Mouse (Mus musculus) layer of hippocampus, adult 11-12 months (tissue): ENCODE measurements around the gene BC003965.
"Not testable (repeated sequence)": the region's sequence is repeated elsewhere in the genome, so short reads cannot be mapped to it uniquely, and the experiment has no call there.

Source experiments
- DNase-seq: peaks from one replicate; pipeline ENCODE4 v3.0.0; 2022; ENCODE audit warnings: low spot score

The BC003965 gene

DNA sequence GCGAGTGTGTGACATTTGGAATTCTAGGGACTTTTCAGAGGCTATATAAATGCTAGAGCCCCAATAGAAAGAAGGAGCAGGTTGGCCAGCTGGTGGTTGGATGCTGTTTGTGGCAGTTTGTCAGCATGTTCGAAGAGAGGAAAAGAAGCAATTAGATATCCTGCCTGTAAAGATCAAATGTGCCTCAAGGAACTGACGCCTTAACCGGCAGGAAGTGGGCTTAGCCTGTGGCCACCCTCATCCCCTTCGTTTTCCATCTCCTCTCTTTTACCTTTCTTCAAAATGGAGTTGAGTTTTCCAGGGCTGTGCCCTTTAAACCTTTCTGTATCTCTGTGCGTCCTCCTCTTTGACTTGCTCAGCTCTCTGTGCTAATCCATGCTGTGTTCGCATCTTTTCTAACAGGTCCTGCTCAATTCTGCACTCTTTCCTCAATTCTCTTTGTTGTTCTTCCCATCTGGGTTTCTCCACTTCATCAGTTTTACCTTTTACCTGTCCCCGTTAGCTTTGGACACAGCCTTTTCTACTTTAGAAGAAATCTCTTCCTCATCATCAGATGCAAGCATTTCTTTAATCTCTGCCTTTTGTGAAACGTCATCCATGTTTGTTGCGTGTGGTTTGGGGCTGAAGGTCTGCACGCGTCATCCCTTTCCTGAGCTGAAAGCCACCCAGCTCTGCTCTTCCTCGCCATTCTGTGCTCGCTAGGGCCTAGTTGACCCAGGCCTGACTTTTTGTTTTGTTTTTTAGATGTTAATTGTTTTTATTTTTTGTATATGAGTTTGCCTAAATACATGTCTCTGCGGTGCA lies 35.3 kb downstream of the BC003965 start:
- no peak for DNase-seq

DNA sequence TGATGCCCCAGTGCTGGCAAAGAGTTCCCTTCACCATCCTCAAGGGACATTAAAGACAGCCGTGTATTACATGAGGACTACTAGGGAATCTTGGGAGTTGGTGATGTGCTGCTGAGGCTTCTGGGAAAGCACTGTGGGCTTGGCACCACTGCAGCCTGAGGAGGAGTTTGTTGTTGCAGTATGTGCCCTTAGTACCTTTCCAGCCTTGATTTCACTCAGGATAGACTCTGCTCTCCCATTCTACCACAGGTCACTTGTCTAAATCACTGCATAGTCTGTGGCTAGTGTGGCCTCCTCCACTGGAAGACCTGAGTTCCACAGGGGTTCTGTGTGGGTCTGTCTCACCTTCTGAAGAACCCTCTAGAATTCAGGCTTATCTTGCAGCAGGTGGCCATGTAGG lies 36.4 kb downstream of the BC003965 start:
- DNase-seq: no peak

DNA sequence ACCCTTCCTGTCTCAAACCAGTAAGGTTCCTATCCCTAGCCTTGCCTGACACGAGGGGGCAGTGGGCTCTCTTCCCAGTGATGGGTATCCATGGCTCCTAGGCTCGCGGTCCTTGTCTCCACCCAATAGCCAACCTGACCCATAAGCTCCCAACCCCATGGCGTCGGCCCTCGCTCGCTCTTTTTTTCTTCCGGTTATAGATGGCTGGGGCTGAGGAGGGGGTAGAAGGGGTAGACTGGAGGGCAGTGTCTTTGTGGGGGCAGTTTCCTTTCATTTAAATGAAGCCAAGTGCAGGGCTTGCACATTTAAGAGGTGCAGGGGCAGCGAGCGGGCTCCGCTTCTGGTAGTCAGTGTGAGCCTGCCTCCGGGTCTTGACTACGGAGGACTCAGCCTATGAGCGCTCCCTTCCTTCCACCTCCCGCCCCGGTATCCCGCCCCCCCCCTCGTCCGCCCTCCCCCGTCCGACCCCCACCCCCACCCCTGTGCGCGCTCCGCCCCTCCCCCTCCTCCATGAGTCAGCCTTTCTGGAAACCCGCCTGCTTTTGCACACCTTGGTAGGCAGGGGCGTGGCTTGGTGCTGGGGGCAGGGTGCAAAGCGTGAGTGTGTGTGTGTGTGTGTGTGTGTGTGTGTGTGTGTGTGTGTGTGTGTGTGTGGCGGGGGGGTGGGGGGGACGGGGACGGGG lies 37.6 kb downstream of the BC003965 start:
- peak; percentile 53 for DNase-seq

DNA sequence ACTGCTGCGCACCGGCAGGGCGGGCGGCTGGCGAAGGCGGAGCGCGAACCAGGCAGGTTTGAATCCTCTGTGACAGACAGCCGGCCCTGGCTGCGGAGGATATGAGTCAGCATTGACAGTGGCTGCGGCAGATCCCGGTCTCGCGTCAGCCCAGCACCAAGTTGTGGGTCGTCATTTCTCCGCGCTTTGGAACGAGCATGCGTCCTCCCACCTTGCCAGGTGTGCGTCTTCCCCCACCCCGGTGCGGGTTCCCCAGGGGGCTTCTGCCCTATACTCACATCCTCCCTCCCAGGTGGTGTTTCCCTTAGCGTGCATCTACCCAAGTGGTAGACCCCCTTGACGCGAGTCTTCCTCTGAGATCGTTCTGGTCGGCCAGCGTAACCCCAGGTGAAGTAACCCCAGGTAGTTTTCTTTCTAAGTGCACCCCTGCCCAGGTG lies 38.2 kb downstream of the BC003965 start:
- not testable (repeated sequence) for DNase-seq

DNA sequence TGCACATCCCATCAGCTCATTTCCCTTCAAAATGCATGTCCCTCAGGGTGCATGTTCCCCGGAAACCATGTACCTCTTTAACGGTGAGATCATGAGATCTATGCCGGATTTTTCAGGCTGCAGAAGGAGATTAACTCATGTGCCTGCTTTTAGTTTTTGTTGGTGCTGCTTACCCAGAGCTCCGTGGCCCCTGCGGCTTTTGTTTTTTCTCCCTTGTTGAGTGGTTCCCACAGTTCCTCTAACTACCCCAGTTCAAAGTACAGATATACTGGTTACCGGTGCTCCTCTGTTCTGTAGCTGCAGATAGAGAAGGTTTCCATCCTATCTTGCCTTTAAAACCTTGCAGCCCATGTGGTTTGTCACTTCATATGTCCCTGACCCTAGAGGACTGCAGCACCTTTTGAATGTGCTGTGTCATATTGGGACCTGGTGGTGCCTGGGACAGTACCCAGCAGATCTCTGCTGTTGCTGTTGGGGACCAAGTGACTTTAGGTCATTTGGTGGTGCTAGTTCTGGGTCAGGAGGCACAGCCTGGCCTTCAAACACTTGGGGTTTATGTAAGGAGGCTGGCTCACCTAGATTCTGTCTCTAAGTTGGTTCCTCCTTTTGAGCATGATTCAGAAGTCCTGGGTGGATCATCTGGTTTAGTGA lies 38.7 kb downstream of the BC003965 start:
- DNase-seq: no peak

DNA sequence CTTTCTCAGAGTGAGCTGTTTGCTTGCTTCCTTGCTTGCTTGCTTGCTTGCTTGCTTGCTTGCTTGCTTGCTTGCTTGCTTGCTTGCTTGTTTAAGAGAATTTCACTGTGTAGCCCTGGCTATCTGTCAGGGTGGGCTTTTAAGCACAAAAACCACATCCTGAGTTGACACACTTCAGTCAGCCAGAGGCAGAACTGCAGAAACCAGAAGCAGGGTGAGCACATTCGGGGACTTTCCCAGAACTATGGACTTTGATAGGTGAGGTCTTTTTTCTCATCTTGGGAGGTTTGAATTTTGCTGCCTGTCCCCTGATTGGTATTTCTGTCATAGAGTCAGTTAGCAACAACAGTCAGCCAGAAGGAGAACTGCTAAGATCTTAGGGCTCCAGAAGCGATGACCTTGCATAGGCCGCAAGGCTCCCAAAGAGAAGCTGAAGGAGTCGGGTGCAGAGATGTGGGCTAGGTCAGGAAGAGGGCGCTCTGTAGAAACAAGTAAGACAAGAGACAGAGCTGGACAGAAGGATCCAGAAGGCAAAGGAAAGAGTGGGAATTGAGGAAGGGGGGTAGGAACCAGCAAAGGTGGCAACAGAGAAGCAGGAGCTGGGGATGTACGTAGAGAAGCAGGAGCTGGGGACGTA lies 40.4 kb downstream of the BC003965 start:
- DNase-seq: no peak

DNA sequence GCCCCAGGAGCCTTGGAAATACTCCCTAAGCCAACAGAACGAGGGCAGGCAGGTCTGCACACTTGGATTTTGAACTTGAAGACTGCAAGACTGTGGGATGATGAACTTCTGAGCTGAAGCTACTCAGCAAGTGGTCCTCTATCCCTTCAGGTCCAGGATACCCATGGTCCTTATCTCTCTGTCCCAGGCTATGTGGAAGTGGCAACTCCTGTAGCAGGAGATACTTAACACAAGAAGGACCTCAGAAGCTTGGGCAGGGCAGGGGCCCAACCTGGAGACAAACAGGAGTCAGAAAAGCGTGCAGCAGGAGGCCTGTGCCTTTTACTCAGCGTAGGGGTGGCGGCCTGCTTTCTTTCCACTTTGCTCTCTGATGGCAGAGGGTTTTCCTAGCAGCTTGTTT lies 41.3 kb downstream of the BC003965 start:
- DNase-seq: no peak

DNA sequence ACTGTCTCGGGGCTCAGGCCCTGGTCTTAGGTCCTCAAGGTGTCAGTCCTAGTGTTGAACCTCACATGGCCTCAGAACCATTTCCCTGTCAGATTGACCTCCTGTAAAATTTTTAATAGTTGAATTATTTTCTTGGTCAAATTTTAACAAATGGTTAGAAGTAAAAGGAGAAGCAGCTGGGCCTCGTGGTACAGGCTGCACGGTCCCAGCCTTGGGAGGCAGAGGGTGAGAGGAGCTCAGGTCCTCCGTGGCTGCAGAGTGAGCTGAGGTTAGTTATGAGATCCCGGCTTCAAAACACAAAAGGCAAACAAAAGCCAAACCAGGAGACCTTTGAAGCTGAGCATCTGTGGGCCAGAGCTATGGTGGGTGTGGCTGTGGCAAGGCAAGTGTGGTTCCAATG lies 43.6 kb downstream of the BC003965 start:
- no peak for DNase-seq

DNA sequence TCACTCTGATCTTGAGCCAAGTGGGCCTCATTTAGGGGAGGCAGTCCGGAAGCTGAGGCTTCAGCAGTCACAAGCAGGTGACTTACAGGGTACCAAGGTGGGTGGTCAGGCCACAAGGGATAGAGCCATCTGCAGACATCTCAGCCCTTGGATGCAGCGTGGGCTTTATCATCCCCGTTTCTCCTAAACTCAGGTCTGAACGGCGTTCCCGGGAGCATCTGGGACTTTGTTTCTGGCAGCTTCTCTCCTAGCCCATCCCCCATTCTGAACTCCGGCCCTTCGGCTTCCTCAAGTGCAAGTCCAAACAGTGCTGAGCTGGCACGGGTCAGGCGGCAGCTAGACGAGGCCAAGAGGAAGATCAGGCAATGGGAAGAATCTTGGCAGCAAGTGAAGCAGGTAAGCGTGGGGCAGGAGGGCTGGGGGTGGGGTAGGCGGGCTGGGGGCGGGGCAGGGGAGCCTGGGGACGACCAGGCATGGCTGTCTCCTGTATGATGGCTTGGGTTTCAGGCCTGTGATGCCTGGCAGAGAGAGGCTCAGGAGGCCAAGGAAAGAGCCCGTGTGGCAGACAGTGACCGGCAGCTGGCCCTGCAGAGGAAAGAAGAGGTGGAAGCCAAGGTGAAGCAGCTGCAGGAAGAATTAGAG lies 45.8 kb downstream of the BC003965 start:
- DNase-seq: not testable (repeated sequence)

DNA sequence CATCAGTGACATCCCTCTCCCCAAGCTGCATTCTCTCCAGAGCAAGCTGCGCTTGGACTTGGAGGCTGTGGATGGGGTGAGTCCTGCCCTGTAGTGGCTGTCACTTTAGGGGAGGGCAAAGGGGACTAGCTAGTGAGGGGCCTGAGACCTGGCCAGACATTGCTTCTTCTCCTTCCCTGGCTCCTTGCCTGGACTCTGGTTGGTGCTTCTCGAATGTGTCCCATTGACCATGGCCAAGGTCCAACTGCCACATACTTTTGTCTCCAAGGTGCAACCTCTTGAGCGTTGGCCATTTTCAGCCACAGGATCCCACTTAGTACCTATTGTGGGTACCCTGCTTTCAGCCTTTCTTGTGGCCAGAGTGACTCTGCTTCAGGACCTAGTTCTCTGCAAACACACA lies 46.3 kb downstream of the BC003965 start:
- no peak for DNase-seq

DNA sequence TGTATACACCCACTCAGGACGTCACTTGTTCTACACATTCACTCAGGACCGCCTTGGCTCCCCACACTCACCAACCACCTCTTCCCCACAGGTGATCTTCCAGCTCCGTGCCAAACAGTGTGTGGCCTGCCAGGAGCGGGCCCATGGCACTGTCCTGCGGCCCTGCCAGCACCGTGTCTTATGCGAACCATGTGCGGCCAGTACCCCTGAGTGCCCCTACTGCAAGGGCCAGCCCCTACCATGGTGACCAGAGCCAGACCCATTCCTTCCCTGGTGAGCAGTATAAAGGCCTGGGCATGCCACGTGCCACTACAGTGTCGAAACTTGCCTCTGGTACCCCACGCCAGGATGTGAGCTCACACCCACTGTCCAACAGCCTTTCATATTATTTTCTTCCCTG lies 47.3 kb downstream of the BC003965 start:
- not testable (repeated sequence) for DNase-seq

DNA sequence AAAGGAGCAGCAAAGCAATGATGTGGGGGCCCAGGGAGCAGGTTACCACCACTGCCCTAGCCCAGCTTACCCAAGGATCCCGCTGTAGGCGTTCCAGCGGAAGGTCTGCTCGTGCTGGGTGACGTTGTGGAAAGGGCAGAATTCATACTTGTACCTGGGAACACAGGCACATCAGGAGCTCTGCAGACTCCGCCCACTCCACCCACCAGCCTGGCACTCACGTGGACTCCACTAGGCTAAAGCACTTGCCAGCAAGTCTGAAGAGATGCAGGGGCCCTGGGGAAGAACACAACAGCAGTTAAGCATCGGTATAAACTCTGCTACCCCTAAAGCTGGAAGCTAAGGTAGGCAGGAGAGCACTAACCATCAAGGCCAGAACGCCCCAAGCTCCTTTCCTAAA lies 51.3 kb downstream of the BC003965 start:
- no peak for DNase-seq
